Mouse (Mus musculus) intestine, embryonic 14.5 days (tissue): ENCODE data around the gene Dkk3. TPM values are rescaled to one million over a fixed set of nuclear protein-coding genes. Genes with fewer than 3 reads are reported as not detected.

Source experiments
- ATAC-seq: fragments of 200-750 bp; cut with Nextera tagmentation; replicated peaks from 2 replicates; pipeline ENCODE4 v1.8.0; 2017; ENCODE audit warnings: low read depth, moderate number of reproducible peaks, moderate TSS enrichment, moderate library complexity; ENCODE audit not compliant: low FRiP score, low TSS enrichment
- DNase-seq: peaks from one replicate; pipeline ENCODE4 v3.0.0-alpha.2; 2018; ENCODE audit warnings: low spot score
- H3K27ac ChIP-seq: fragments of 300-500 bp; sonication (generic); 2 replicates; pipeline ENCODE4 v1.5.1; 2014; ENCODE audit warnings: low read depth, mild to moderate bottlenecking, control low read depth
- H3K27me3 ChIP-seq: fragments of 300-500 bp; sonication (generic); replicated peaks from 2 replicates; pipeline ENCODE4 v1.6.1; 2014; ENCODE audit warnings: low read length, control low read depth; ENCODE audit not compliant: control insufficient read depth, insufficient read depth
- H3K36me3 ChIP-seq: fragments of 300-500 bp; sonication (generic); 2 replicates; pipeline ENCODE4 v1.6.1; 2014; ENCODE audit warnings: low read length, control low read depth; ENCODE audit not compliant: control insufficient read depth, insufficient read depth
- H3K4me1 ChIP-seq: fragments of 300-500 bp; sonication (generic); replicated peaks from 2 replicates; pipeline ENCODE4 v1.6.1; 2014; ENCODE audit warnings: low read length, control low read depth, mixed read lengths; ENCODE audit not compliant: control insufficient read depth, insufficient read depth
- H3K4me2 ChIP-seq: fragments of 300-500 bp; sonication (generic); 2 replicates; pipeline ENCODE4 v1.6.1; 2014; ENCODE audit warnings: low read length
- H3K4me3 ChIP-seq: fragments of 300-500 bp; sonication (generic); 2 replicates; pipeline ENCODE4 v1.5.1; 2014; ENCODE audit warnings: low read depth, low read length, control low read depth, mixed read lengths
- H3K9ac ChIP-seq: fragments of 300-500 bp; sonication (generic); 2 replicates; pipeline ENCODE4 v1.6.1; 2014; ENCODE audit warnings: mild to moderate bottlenecking, low read length
- H3K9me3 ChIP-seq: fragments of 300-500 bp; sonication (generic); 2 replicates; pipeline ENCODE4 v1.6.1; 2016; ENCODE audit warnings: low read length, control low read depth; ENCODE audit not compliant: control insufficient read depth
- WGBS: fragments of 180-500 bp; shearing (Covaris S2); extraction: QIAGEN DNeasy Blood & Tissue Kit; methylation state at CpG from one replicate; pipeline ENCODE4 v1.1.7; 2014; 5-methylcytosine and 5-hydroxymethylcytosine counted together
- polyA plus RNA-seq: library from polyadenylated mRNA; unstranded; fragments of >200 nt; fragmentation: Nextera tagmentation; extraction: Ambion mirVana; gene quantifications from 2 replicates; pipeline ENCODE4 v1.2.1, GENCODE M21; 2014

The Dkk3 gene
- polyA plus RNA-seq, 1 experiment from 2014 or later = 22.9 TPM

DNA sequence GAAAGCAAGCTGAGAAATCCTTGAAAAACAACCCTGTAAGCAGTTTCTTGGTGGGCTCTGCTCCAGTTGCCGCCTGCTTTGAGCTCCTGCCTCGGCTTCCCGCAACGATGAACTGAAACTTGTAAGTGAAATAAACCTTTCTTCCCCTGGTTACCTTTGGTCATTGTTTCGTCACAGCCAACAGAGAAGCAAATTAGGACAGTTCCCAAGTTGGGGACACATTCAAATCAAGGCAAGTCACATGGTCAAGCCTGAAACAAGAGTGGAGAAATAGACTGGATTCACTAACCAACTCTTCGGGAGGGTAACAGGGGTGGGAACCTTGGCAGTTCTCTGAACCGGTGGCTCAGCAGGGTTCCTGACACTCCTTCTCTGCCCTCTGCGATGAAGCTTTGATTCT lies 38.6 kb upstream of the Dkk3 start:
- Histone ChIP-seq H3K27me3 (no peaks in the 10 kb centered on the region), H3K9me3 (no peaks in the 10 kb centered on the region), H3K36me3 (no peaks in the 10 kb centered on the region), H3K4me1 (no peaks in the 10 kb centered on the region; the same call in 1 of the 2 replicates), H3K27ac (no peak overlapping the region), H3K4me3 (no peak overlapping the region), H3K4me2 (no peak overlapping the region), H3K9ac (no peak overlapping the region)
- ATAC-seq (no peak), DNase-seq (no peak)
- 48% methylated on average over 8 of the region's 8 CpGs for WGBS

- Histone ChIP-seq H3K4me3 (no peak overlapping the region), H3K9me3 (no peaks in the 10 kb centered on the region), H3K4me2 (no peak overlapping the region), H3K9ac (no peak overlapping the region), H3K27me3 (no peaks in the 10 kb centered on the region), H3K36me3 (no peaks in the 10 kb centered on the region), H3K27ac (no peak overlapping the region), H3K4me1 (no peaks in the 10 kb centered on the region; the same call in 1 of the 2 replicates)
- ATAC-seq (no peak), DNase-seq (no peak)
- WGBS = 70% methylated on average over 5 of the region's 5 CpGs
Observed at GRCm38 (mm10) chr7:112194286-112194685, 35.4 kb upstream of the Dkk3 start.

GRCm38 (mm10) chr7:112192778-112193177 lies 33.9 kb upstream of the Dkk3 start:
- H3K4me2 ChIP-seq = no peak overlapping the region
- WGBS = 76% methylated on average over 5 of the region's 5 CpGs

DNA sequence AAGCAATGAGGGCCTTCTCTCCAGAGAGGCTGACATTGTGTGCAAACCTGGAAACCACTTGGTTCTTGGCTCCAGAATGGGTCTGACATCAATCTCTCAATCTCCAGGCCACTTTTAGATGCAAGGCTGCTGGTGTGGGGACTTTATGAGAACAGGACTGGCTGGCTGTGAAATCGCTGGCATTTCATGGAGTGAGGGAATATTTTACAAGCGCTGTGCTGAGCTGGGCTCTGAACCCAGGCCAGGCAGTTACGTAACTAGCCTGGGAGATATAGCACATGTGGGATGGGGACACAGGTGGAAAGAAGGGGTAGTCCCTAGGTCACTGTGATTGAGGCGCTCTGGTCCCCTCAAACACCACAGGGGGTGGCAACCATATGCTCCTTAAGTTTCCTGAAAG lies 33.4 kb upstream of the Dkk3 start:
- no peaks in the 10 kb centered on the region; the same call in 1 of the 2 replicates for H3K4me1 ChIP-seq
- H3K4me2 ChIP-seq = no peak overlapping the region
- no peaks in the 10 kb centered on the region for H3K36me3 ChIP-seq
- no peak overlapping the region for H3K9ac ChIP-seq
- no peaks in the 10 kb centered on the region for H3K9me3 ChIP-seq
- DNase-seq (no peak), ATAC-seq (no peak)
- H3K4me3 ChIP-seq = no peak overlapping the region
- no peaks in the 10 kb centered on the region for H3K27me3 ChIP-seq
- 87% methylated on average over 4 of the region's 4 CpGs for WGBS
- H3K27ac ChIP-seq = no peak overlapping the region

More at GRCm38 (mm10) chr7:112192778-112193177, 33.9 kb upstream of the Dkk3 start:
- no peak overlapping the region for H3K9ac ChIP-seq
- no peaks in the 10 kb centered on the region for H3K9me3 ChIP-seq
- H3K36me3 ChIP-seq = no peaks in the 10 kb centered on the region
- no peak overlapping the region for H3K4me3 ChIP-seq
- no peaks in the 10 kb centered on the region for H3K27me3 ChIP-seq
- ATAC-seq = no peak
- DNase-seq = no peak
- H3K4me1 ChIP-seq = no peaks in the 10 kb centered on the region; the same call in 1 of the 2 replicates
- H3K27ac ChIP-seq = no peak overlapping the region

- no peaks in the 10 kb centered on the region for H3K9me3 ChIP-seq
- no peak overlapping the region for H3K9ac ChIP-seq
- no peaks in the 10 kb centered on the region for H3K4me1 ChIP-seq
- no peak overlapping the region for H3K4me2 ChIP-seq
- no peaks in the 10 kb centered on the region for H3K36me3 ChIP-seq
- H3K27me3 ChIP-seq = no peaks in the 10 kb centered on the region
- WGBS = 38% methylated on average over 13 of the region's 13 CpGs
- DNase-seq = peak; percentile 74
- peak overlapping the region; percentile 52 for H3K27ac ChIP-seq
- H3K4me3 ChIP-seq = no peak overlapping the region
- ATAC-seq = peak; percentile 84
Observed at GRCm38 (mm10) chr7:112187536-112188459, 28.9 kb upstream of the Dkk3 start.

DNA sequence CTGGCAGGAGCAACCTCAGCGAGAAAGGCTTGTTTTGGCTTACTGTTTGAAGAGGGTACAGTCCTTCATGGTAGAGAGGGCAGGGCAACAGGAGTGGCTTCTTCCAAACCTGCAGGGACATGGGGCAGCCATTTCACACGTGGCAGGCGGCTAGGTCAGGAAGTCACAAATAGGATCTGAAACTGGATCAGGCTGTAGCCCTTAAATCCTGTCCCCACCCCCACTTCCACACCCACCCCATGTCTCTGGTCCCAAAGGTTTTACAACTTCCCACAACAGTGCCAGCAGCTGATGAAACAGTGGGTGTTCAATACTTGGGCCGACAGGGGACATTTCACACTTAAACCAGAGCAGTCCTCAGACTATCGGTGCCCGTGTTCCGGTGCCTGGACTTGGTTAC lies 28.0 kb upstream of the Dkk3 start:
- Histone ChIP-seq H3K4me3 (no peak overlapping the region), H3K9ac (no peak overlapping the region), H3K4me2 (no peak overlapping the region), H3K9me3 (no peaks in the 10 kb centered on the region), H3K27me3 (no peaks in the 10 kb centered on the region), H3K36me3 (no peaks in the 10 kb centered on the region), H3K4me1 (no peaks in the 10 kb centered on the region), H3K27ac (no peak overlapping the region; the same call in 1 of the 2 replicates)
- WGBS = 86% methylated on average over 7 of the region's 7 CpGs
- ATAC-seq = no peak
- no peak for DNase-seq

- H3K9me3 ChIP-seq = no peaks in the 10 kb centered on the region
- 0 out of 2 replicates have a peak, but pooled peaks cover 5% of the 10 kb centered on the region for H3K4me1 ChIP-seq
- no peaks in the 10 kb centered on the region for H3K36me3 ChIP-seq
- no peak overlapping the region for H3K4me3 ChIP-seq
- no peak overlapping the region for H3K4me2 ChIP-seq
- WGBS = 63% methylated on average over 9 of the region's 9 CpGs
- no peak overlapping the region for H3K9ac ChIP-seq
- no peak overlapping the region for H3K27ac ChIP-seq
- DNase-seq = no peak
- H3K27me3 ChIP-seq = no peaks in the 10 kb centered on the region
- no peak for ATAC-seq
Observed at GRCm38 (mm10) chr7:112185226-112185745, 26.4 kb upstream of the Dkk3 start.

GRCm38 (mm10) chr7:112184519-112185225 lies 25.8 kb upstream of the Dkk3 start:
- H3K4me3 ChIP-seq = no peak overlapping the region
- no peak overlapping the region for H3K4me2 ChIP-seq
- no peak overlapping the region for H3K9ac ChIP-seq
- 0 out of 2 replicates have a peak, but pooled peaks cover 5% of the 10 kb centered on the region for H3K4me1 ChIP-seq
- no peaks in the 10 kb centered on the region for H3K36me3 ChIP-seq
- DNase-seq (no peak), ATAC-seq (no peak)
- WGBS = 83% methylated on average over 6 of the region's 6 CpGs
- no peaks in the 10 kb centered on the region for H3K9me3 ChIP-seq
- H3K27ac ChIP-seq = no peak overlapping the region
- no peaks in the 10 kb centered on the region for H3K27me3 ChIP-seq
